ENCODE assay signal across 8 mouse cellular contexts in the genomic region with DNA sequence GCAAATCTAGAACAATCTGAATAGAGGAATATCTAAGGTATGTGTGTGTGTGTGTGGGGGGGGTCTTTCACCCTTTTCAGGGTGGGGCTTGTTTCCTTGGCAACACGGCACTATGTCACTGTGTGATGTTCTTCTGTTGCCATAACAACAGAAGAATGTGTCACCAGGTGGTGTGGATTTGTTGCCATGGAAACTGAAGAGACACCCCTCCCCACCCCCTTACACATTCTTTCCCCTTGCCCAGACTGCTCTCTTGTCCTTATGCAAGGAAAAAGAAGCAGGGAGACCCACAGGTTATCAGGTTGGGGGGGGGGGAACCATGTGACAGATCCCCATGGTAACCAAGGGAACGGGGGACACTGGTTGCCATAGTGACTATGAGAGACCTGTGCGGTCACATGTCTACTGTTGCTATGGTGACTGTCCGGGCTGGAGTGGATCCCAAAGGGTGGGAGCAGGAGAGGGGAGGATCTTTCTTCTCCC. TPM values are rescaled to one million over a fixed set of nuclear protein-coding genes. Genes with fewer than 3 reads are reported as not detected.
DNase-seq lines count a peak whose midpoint lies in the region; ATAC-seq and TF ChIP-seq lines count a peak whose summit lies in the region.

No protein-coding gene starts in this region.

- no peak overlapping the region for H3K4me3 ChIP-seq in embryonic fibroblast, embryonic 13.5 days (ENCODE audit: insufficient read depth, low read length)
- no peak overlapping the region; the same call in 1 of the 2 replicates for H3K4me3 ChIP-seq in midbrain, embryonic 13.5 days (replicated peaks)

- H3K27me3 ChIP-seq in midbrain, embryonic 13.5 days: no peaks in the 10 kb centered on the region

- H3K4me1 ChIP-seq in embryonic fibroblast, embryonic 13.5 days (ENCODE audit: control insufficient read depth, insufficient read depth, low read length): peaks cover 5% of the 10 kb centered on the region
- H3K4me1 ChIP-seq in midbrain, embryonic 13.5 days (replicated peaks): peaks cover 95% of the 10 kb centered on the region

- H3K4me2 ChIP-seq in midbrain, embryonic 13.5 days (replicated peaks): peak overlapping the region; percentile 98

- TF ChIP-seq POLR2A in embryonic fibroblast, embryonic 13.5 days (IDR thresholded peaks at IDR 0.05; ENCODE audit: low read depth, low read length): no peak

- no peaks in the 10 kb centered on the region for H3K36me3 ChIP-seq in midbrain, embryonic 13.5 days

- ATAC-seq in midbrain, embryonic 13.5 days: peak; percentile 86
- ATAC-seq in granulocyte monocyte progenitor cell, adult 5-6 weeks (replicated peaks; ENCODE audit: poor library complexity, severe bottlenecking): no peak

- peak overlapping the region; percentile 74 for H3K27ac ChIP-seq in embryonic fibroblast, embryonic 13.5 days (ENCODE audit: insufficient read depth, low read length)
- H3K27ac ChIP-seq in midbrain, embryonic 13.5 days: peak overlapping the region; percentile 98

- TF ChIP-seq CTCF in embryonic fibroblast, embryonic 13.5 days (IDR thresholded peaks at IDR 0.05; ENCODE audit: borderline replicate concordance, insufficient read depth, low read length): no peak

- H3K9me3 ChIP-seq in midbrain, embryonic 13.5 days: no peaks in the 10 kb centered on the region

- no peak overlapping the region for H3K9ac ChIP-seq in midbrain, embryonic 13.5 days (replicated peaks)

- 2% methylated on average over 4 of the region's 4 CpGs for WGBS in midbrain, embryonic 13.5 days

- peak; percentile 95 for DNase-seq in brain, embryonic 18.5 days (ENCODE audit: low read depth, low spot score)
- DNase-seq in layer of hippocampus, adult 11-12 months (ENCODE audit: low spot score): peak; percentile 72
- no peak for DNase-seq in kidney, postnatal 10 days
- no peak for DNase-seq in spleen, postnatal 4 days (ENCODE audit: low spot score in 2 of 2)
- DNase-seq in lung, postnatal 10 days: no peak

RNA-seq across cellular contexts. Expression of a gene that starts 5.4 kb away (rescaled TPM):
- polyA plus RNA-seq in embryonic fibroblast, embryonic 13.5 days (2011; ENCODE audit: insufficient read length, low read depth, missing spikeins): 31.7 and 38.9 TPM in 2 replicates
- polyA plus RNA-seq in midbrain, embryonic 13.5 days (2015; fragmentation: Nextera tagmentation; extraction: Ambion mirVana): 10.5 and 12.4 TPM in 2 replicates
- total RNA-seq in granulocyte monocyte progenitor cell, adult 5-6 weeks (2014; fragmentation: Nextera tagmentation): not detected in 2 replicates
- not detected in 2 replicates for total RNA-seq in granulocyte monocyte progenitor cell, adult 5-6 weeks (2017)

RNA-seq across cellular contexts. Expression of a gene that starts 17.4 kb away (rescaled TPM):
- polyA plus RNA-seq in embryonic fibroblast, embryonic 13.5 days (2011; ENCODE audit: insufficient read length, low read depth, missing spikeins): not detected in 2 replicates
- 0.10 TPM in 1 of 2 replicates, not detected in the other for polyA plus RNA-seq in midbrain, embryonic 13.5 days (2015; fragmentation: Nextera tagmentation; extraction: Ambion mirVana)
- not detected in 2 replicates for total RNA-seq in granulocyte monocyte progenitor cell, adult 5-6 weeks (2014; fragmentation: Nextera tagmentation)
- total RNA-seq in granulocyte monocyte progenitor cell, adult 5-6 weeks (2017): not detected in 2 replicates

RNA-seq across cellular contexts. Expression of a gene that starts 31.2 kb away (rescaled TPM):
- polyA plus RNA-seq in embryonic fibroblast, embryonic 13.5 days (2011; ENCODE audit: insufficient read length, low read depth, missing spikeins): 0.53 and 1.4 TPM in 2 replicates
- polyA plus RNA-seq in midbrain, embryonic 13.5 days (2015; fragmentation: Nextera tagmentation; extraction: Ambion mirVana): 0.19 and 0.46 TPM in 2 replicates
- not detected in 2 replicates for total RNA-seq in granulocyte monocyte progenitor cell, adult 5-6 weeks (2014; fragmentation: Nextera tagmentation)
- not detected in 2 replicates for total RNA-seq in granulocyte monocyte progenitor cell, adult 5-6 weeks (2017)

RNA-seq across cellular contexts. Expression of a gene that starts 52.9 kb away (rescaled TPM):
- 1.6 and 2.0 TPM in 2 replicates for polyA plus RNA-seq in embryonic fibroblast, embryonic 13.5 days (2011; ENCODE audit: insufficient read length, low read depth, missing spikeins)
- polyA plus RNA-seq in midbrain, embryonic 13.5 days (2015; fragmentation: Nextera tagmentation; extraction: Ambion mirVana): 2.4 and 3.6 TPM in 2 replicates
- total RNA-seq in granulocyte monocyte progenitor cell, adult 5-6 weeks (2014; fragmentation: Nextera tagmentation): 1.1 and 5.4 TPM in 2 replicates
- total RNA-seq in granulocyte monocyte progenitor cell, adult 5-6 weeks (2017): 0.13 TPM in 1 of 2 replicates, not detected in the other

Comparison
In these comparisons a context has a peak if more than half of its experiments do, and no peak if none do; other contexts are left out.
1. DNase-seq: peak in brain, embryonic 18.5 days (single experiment) and layer of hippocampus, adult 11-12 months (single experiment); none in kidney, postnatal 10 days (single experiment), spleen, postnatal 4 days (0 of 2) and lung, postnatal 10 days (single experiment).